Mouse (Mus musculus) cerebellum, adult 2 months (tissue): ENCODE results near the gene Tcl1. TPM values are rescaled to one million over a fixed set of nuclear protein-coding genes. Genes with fewer than 3 reads are reported as not detected.
"Not testable (repeated sequence)": the region's sequence is repeated elsewhere in the genome, so short reads cannot be mapped to it uniquely, and the experiment has no call there.

ENCODE experiments used
- DNase-seq, 2 experiments: peaks; one replicate each; pipeline ENCODE4 v3.0.0; 2021
- H3K27ac ChIP-seq: fragments of 200-500 bp; 2 replicates; pipeline ENCODE4 v1.5.1; 2012; ENCODE audit warnings: low read length, control low read depth, inconsistent platforms; ENCODE audit not compliant: insufficient read depth
- H3K27me3 ChIP-seq: fragments of 200-500 bp; 2 replicates; pipeline ENCODE4 v1.6.1; 2012; ENCODE audit warnings: inconsistent platforms, mild to moderate bottlenecking, low read length, moderate library complexity; ENCODE audit not compliant: control insufficient read depth, insufficient read depth
- H3K4me1 ChIP-seq: fragments of 200-500 bp; 2 replicates; pipeline ENCODE4 v1.6.1; 2011; ENCODE audit warnings: low read length; ENCODE audit not compliant: control insufficient read depth, insufficient read depth
- H3K4me3 ChIP-seq: fragments of 200-500 bp; replicated peaks from 2 replicates; pipeline ENCODE3; 2011; ENCODE audit warnings: mild to moderate bottlenecking, low read depth, low read length, control low read depth; ENCODE audit not compliant: insufficient read depth
- CTCF ChIP-seq: fragments of 200-500 bp; IDR thresholded peaks from 2 replicates; pipeline ENCODE4 v1.5.1; 2011; ENCODE audit warnings: low read depth, mild to moderate bottlenecking, control low read depth, low read length, moderate library complexity, borderline replicate concordance; ENCODE audit not compliant: insufficient read depth
- POLR2A ChIP-seq: fragments of 200-500 bp; IDR thresholded peaks from 2 replicates; pipeline ENCODE4 v1.6.1; 2011; ENCODE audit warnings: low read length, control low read depth, borderline replicate concordance; ENCODE audit not compliant: insufficient read depth
- WGBS: fragments of 180-500 bp; shearing (Covaris S2); methylation state at CpG from one replicate; pipeline ENCODE4 v1.1.7; 2018; 5-methylcytosine and 5-hydroxymethylcytosine counted together
- polyA plus RNA-seq: library from polyadenylated mRNA; depleted of rRNA; stranded (reverse); fragments of >200 nt; gene quantifications from 2 replicates; pipeline ENCODE4 v1.2.3, GENCODE M21; 2012

Tcl1 gene
- polyA plus RNA-seq, 1 experiment = not detected

GRCm38 (mm10) chr12:105239060-105239459, 16.5 kb upstream of the Tcl1 start:
- H3K27ac ChIP-seq = no peak overlapping the region
- no peaks in the 10 kb centered on the region for H3K27me3 ChIP-seq
- no peak overlapping the region for H3K4me3 ChIP-seq
- H3K4me1 ChIP-seq = no peaks in the 10 kb centered on the region
- no peak for TF ChIP-seq POLR2A
- no peak for TF ChIP-seq CTCF
- DNase-seq = no peak
- WGBS = 72% methylated on average over 9 of the region's 9 CpGs

- 85% methylated on average over 3 of the region's 3 CpGs for WGBS
- no peaks in the 10 kb centered on the region for H3K27me3 ChIP-seq
- H3K4me1 ChIP-seq = no peaks in the 10 kb centered on the region
- H3K4me3 ChIP-seq = no peak overlapping the region
- no peak overlapping the region for H3K27ac ChIP-seq
- TF ChIP-seq CTCF (no peak), POLR2A (no peak)
- no peak for DNase-seq
These were observed 12.5 kb upstream of the Tcl1 start for GRCm38 (mm10) chr12:105235091-105235490.

- no peak overlapping the region for H3K27ac ChIP-seq
- TF ChIP-seq CTCF (no peak), POLR2A (no peak)
These were observed 11.8 kb upstream of the Tcl1 start for GRCm38 (mm10) chr12:105234362-105234761.

GRCm38 (mm10) chr12:105224621-105225320, 2.2 kb upstream of the Tcl1 start:
- Histone ChIP-seq H3K27ac (no peak overlapping the region), H3K27me3 (no peaks in the 10 kb centered on the region), H3K4me1 (no peaks in the 10 kb centered on the region), H3K4me3 (no peak overlapping the region)
- TF ChIP-seq POLR2A (no peak), CTCF (no peak)
- 46% methylated on average over 16 of the region's 16 CpGs for WGBS
- no peak for DNase-seq

More at GRCm38 (mm10) chr12:105234362-105234761, 11.8 kb upstream of the Tcl1 start:
- Histone ChIP-seq H3K4me3 (no peak overlapping the region), H3K4me1 (no peaks in the 10 kb centered on the region), H3K27me3 (no peaks in the 10 kb centered on the region)
- 54% methylated on average over 11 of the region's 11 CpGs for WGBS
- DNase-seq = no peak

GRCm38 (mm10) chr12:105217101-105217760, 5.4 kb downstream of the Tcl1 start:
- 82% methylated on average over 7 of the region's 7 CpGs for WGBS

GRCm38 (mm10) chr12:105209231-105209630, 13.4 kb downstream of the Tcl1 start:
- no peak overlapping the region for H3K27ac ChIP-seq
- no peak for DNase-seq

More at GRCm38 (mm10) chr12:105217101-105217760, 5.4 kb downstream of the Tcl1 start:
- Histone ChIP-seq H3K27ac (no peak overlapping the region), H3K27me3 (no peaks in the 10 kb centered on the region), H3K4me3 (no peak overlapping the region), H3K4me1 (no peaks in the 10 kb centered on the region)
- DNase-seq = no peak
- TF ChIP-seq CTCF (no peak), POLR2A (no peak)

GRCm38 (mm10) chr12:105208441-105208840, 14.2 kb downstream of the Tcl1 start:
- no peak for DNase-seq
- H3K4me1 ChIP-seq = no peaks in the 10 kb centered on the region
- no peak for TF ChIP-seq CTCF
- 92% methylated on average over 1 of the region's 1 CpGs for WGBS
- no peak overlapping the region for H3K4me3 ChIP-seq
- H3K27ac ChIP-seq = no peak overlapping the region
- no peaks in the 10 kb centered on the region for H3K27me3 ChIP-seq

More at GRCm38 (mm10) chr12:105209231-105209630, 13.4 kb downstream of the Tcl1 start:
- TF ChIP-seq CTCF (no peak), POLR2A (no peak)
- Histone ChIP-seq H3K27me3 (no peaks in the 10 kb centered on the region), H3K4me1 (no peaks in the 10 kb centered on the region), H3K4me3 (no peak overlapping the region)
- 95% methylated on average over 7 of the region's 7 CpGs for WGBS

GRCm38 (mm10) chr12:105207071-105207470, 15.5 kb downstream of the Tcl1 start:
- no peak for DNase-seq
- no peak for TF ChIP-seq POLR2A
- TF ChIP-seq CTCF = no peak
- 96% methylated on average over 1 of the region's 1 CpGs for WGBS
- Histone ChIP-seq H3K27me3 (no peaks in the 10 kb centered on the region), H3K27ac (no peak overlapping the region), H3K4me3 (no peak overlapping the region), H3K4me1 (no peaks in the 10 kb centered on the region)

- 90% methylated on average over 1 of the region's 1 CpGs for WGBS
- H3K4me1 ChIP-seq, DNase-seq, H3K27ac ChIP-seq, H3K4me3 ChIP-seq, H3K27me3 ChIP-seq: not testable (repeated sequence)
These were observed 20.9 kb downstream of the Tcl1 start, which contains the start of gene Tcl1b4 for GRCm38 (mm10) chr12:105201657-105202056. Tcl1b4 (plus strand) TSS chr12:105201957.

- H3K4me1 ChIP-seq, DNase-seq: not testable (repeated sequence)
- 30% methylated on average over 7 of the region's 7 CpGs for WGBS
These were observed 22.7 kb downstream of the Tcl1 start for GRCm38 (mm10) chr12:105199684-105200497.

GRCm38 (mm10) chr12:105190743-105191142, 31.9 kb downstream of the Tcl1 start, which contains the start of gene Tcl1b3:
Tcl1b3 (plus strand) TSS chr12:105191043.
- WGBS = 95% methylated on average over 6 of the region's 6 CpGs
- H3K4me1 ChIP-seq, H3K27me3 ChIP-seq, DNase-seq, H3K4me3 ChIP-seq, H3K27ac ChIP-seq: not testable (repeated sequence)

More at GRCm38 (mm10) chr12:105199684-105200497, 22.7 kb downstream of the Tcl1 start:
- H3K27me3 ChIP-seq, H3K4me3 ChIP-seq, H3K27ac ChIP-seq: not testable (repeated sequence)
